Mouse (Mus musculus): ENCODE data around the gene Aig1.

GRCm38 (mm10) chr10:13882490-13882889 is 13.7 kb upstream of the Aig1 start:
- TF ChIP-seq MAX (IDR thresholded peaks at IDR 0.05) (no peak), CTCF (IDR thresholded peaks at IDR 0.05; ENCODE audit: control insufficient read depth, insufficient read depth, insufficient read length) (no peak), CEBPB (IDR thresholded peaks at IDR 0.05; ENCODE audit: low read depth) (no peak), MYOD1 (IDR thresholded peaks at IDR 0.05; ENCODE audit: control insufficient read depth, insufficient read length, low read depth) (no peak)
